Mouse (Mus musculus) thymus, postnatal 36 days (tissue): ENCODE measurements around the gene Sarnp.

ENCODE experiments used
- DNase-seq, 2 experiments: peaks; one replicate each; pipeline ENCODE4 v3.0.0; 2022; ENCODE audit warnings: mixed read lengths in 2 of 2

The Sarnp gene

GRCm38 (mm10) chr10:128891296-128892094 is 74.4 kb downstream of the Sarnp start, which contains the start of gene Gdf11:
Gdf11 (minus strand) TSS chr10:128891718.
- DNase-seq, result peak; percentile 73 to 81

GRCm38 (mm10) chr10:128892246-128892645 is 75.1 kb downstream of the Sarnp start:
- DNase-seq, result peak in 1 of 2 experiments; percentile 30

- DNase-seq, result peak in 1 of 2 experiments; percentile 57
Measured at GRCm38 (mm10) chr10:128895437-128895836, 78.3 kb downstream of the Sarnp start.

GRCm38 (mm10) chr10:128895952-128896693 is 79.0 kb downstream of the Sarnp start:
- no peak for DNase-seq

GRCm38 (mm10) chr10:128896807-128897206 is 79.7 kb downstream of the Sarnp start:
- no peak for DNase-seq

GRCm38 (mm10) chr10:128897501-128897900 is 80.4 kb downstream of the Sarnp start:
- DNase-seq, result no peak

- DNase-seq, result no peak
Measured at GRCm38 (mm10) chr10:128899759-128900490, 82.8 kb downstream of the Sarnp start.

GRCm38 (mm10) chr10:128900698-128901097 is 83.6 kb downstream of the Sarnp start, which contains the start of gene Cd63:
Cd63 (plus strand) TSS chr10:128900989.
- no peak for DNase-seq

- no peak for DNase-seq
Measured at GRCm38 (mm10) chr10:128901409-128901808, 84.3 kb downstream of the Sarnp start.

GRCm38 (mm10) chr10:128902409-128902988 is 85.4 kb downstream of the Sarnp start:
- no peak for DNase-seq

GRCm38 (mm10) chr10:128904812-128905211 is 87.7 kb downstream of the Sarnp start:
- no peak for DNase-seq

GRCm38 (mm10) chr10:128908778-128909448 is 91.8 kb downstream of the Sarnp start:
- no peak for DNase-seq

- DNase-seq, result peak in 1 of 2 experiments; percentile 30
Measured at GRCm38 (mm10) chr10:128909567-128910028, 92.5 kb downstream of the Sarnp start.

GRCm38 (mm10) chr10:128910066-128910841 is 93.1 kb downstream of the Sarnp start:
- DNase-seq, result no peak

GRCm38 (mm10) chr10:128911430-128911829 is 94.3 kb downstream of the Sarnp start:
- DNase-seq, result no peak

GRCm38 (mm10) chr10:128912268-128912667 is 95.1 kb downstream of the Sarnp start:
- DNase-seq, result no peak

- DNase-seq, result no peak
Measured at GRCm38 (mm10) chr10:128912791-128913190, 95.7 kb downstream of the Sarnp start.

- peak; percentile 73 to 80 for DNase-seq
Measured at GRCm38 (mm10) chr10:128913219-128913618, 96.1 kb downstream of the Sarnp start.

GRCm38 (mm10) chr10:128913696-128914095 is 96.6 kb downstream of the Sarnp start:
- no peak for DNase-seq

GRCm38 (mm10) chr10:128915550-128915949 is 98.4 kb downstream of the Sarnp start:
- no peak for DNase-seq

GRCm38 (mm10) chr10:128916665-128917064 is 99.5 kb downstream of the Sarnp start:
- DNase-seq, result no peak
